ENCODE assay signal across 8 mouse cellular contexts in genomic region chr4:41314141-41315129, GRCm38 (mm10). TPM values are rescaled to one million over a fixed set of nuclear protein-coding genes. Genes with fewer than 3 reads are reported as not detected.
DNase-seq lines count a peak whose midpoint lies in the region; ATAC-seq lines count a peak whose summit lies in the region.

Gene Dcaf12 (minus strand): TSS chr4:41314889.

- DNase-seq in adipocyte (ENCODE audit: low spot score), result peak; percentile 96
- peak; percentile 98 for DNase-seq in embryo, embryonic 10 days (ENCODE audit: low spot score)
- peak; percentile 94 for DNase-seq in gastrocnemius, postnatal 10 days
- peak; percentile 96 for DNase-seq in induced T-regulatory cell, adult 2 months (ENCODE audit: low read depth)
- peak; percentile 90 to 95 for DNase-seq in left cerebral cortex, adult 9 months (ENCODE audit: low spot score in 2 of 2)
- peak; percentile 94 for DNase-seq in right cerebral cortex, postnatal 14 days
- DNase-seq in urinary bladder, postnatal 36 days (ENCODE audit: low spot score in 2 of 2), result peak; percentile 93 to 96

- ATAC-seq in megakaryocyte progenitor cell, adult 5-6 weeks (replicated peaks; ENCODE audit: poor library complexity), result peak; percentile 87

RNA-seq across cellular contexts. Expression of gene Dcaf12, which starts in this region (rescaled TPM):
- total RNA-seq in gastrocnemius, postnatal 10 days (2021), result 10 to 100 TPM; 31.8 to 34.1 TPM
- 32.5 and 38.9 TPM in 2 replicates for total RNA-seq in megakaryocyte progenitor cell, adult 5-6 weeks (2015)
- 28.5 and 31.3 TPM in 2 replicates for total RNA-seq in megakaryocyte progenitor cell, adult 5-6 weeks (2017)

Comparison
In these comparisons a context has a peak if more than half of its experiments do, and no peak if none do; other contexts are left out.
1. Peak in every context shown above with its lines: DNase-seq and ATAC-seq.